Mouse (Mus musculus): Measurements from ENCODE around the gene Eif4e1b.

DNA sequence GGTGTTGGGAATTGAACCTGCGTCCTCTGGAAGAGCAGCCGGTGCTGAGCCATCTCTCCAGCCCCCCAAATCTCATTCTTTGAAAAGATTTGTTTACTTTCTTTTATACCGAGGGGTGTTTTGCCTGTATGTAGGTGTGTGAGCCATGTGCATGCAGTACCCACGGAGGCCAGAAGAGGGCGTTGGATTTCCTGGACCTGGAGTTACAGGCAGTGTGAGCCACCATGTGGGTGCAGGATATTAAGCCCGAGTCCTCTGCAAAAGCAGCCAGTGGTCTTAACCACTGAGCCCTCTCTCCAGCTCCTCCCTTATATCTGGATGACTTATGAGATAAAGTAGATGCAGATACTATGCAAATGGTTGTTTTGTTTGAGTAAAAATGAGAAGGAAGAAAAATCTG, 19.2 kb downstream of the Eif4e1b start:
- TF ChIP-seq EP300 (IDR thresholded peaks at IDR 0.05; ENCODE audit: insufficient read depth, low read depth, low read length) (no peak), CTCF (IDR thresholded peaks at IDR 0.05) (peak; percentile 28), POLR2A (IDR thresholded peaks at IDR 0.05; ENCODE audit: insufficient read depth, low read depth, low read length) (no peak)
